Mouse (Mus musculus): ENCODE data around the gene Bcdin3d.
"Not testable (repeated sequence)": the region's sequence is repeated elsewhere in the genome, so short reads cannot be mapped to it uniquely, and the experiment has no call there.

The Bcdin3d gene

GRCm38 (mm10) chr15:99472972-99473371 is 1.6 kb downstream of the Bcdin3d start:
- no peak for DNase-seq (ENCODE audit: low spot score)

- no peak for DNase-seq (ENCODE audit: low spot score)
Observed at GRCm38 (mm10) chr15:99471677-99472063, 2.9 kb downstream of the Bcdin3d start.

GRCm38 (mm10) chr15:99470971-99471676 is 3.4 kb downstream of the Bcdin3d start:
- peak; percentile 70 for DNase-seq (ENCODE audit: low spot score)

GRCm38 (mm10) chr15:99470224-99470761 is 4.2 kb downstream of the Bcdin3d start:
- no peak for DNase-seq (ENCODE audit: low spot score)

GRCm38 (mm10) chr15:99469736-99470135 is 4.8 kb downstream of the Bcdin3d start:
- DNase-seq (ENCODE audit: low spot score): no peak

GRCm38 (mm10) chr15:99469067-99469466 is 5.5 kb downstream of the Bcdin3d start:
- DNase-seq (ENCODE audit: low spot score): peak; percentile 84

GRCm38 (mm10) chr15:99463194-99463593 is 11.3 kb downstream of the Bcdin3d start:
- DNase-seq (ENCODE audit: low spot score): no peak

- peak; percentile 95 for DNase-seq (ENCODE audit: low spot score)
Observed at GRCm38 (mm10) chr15:99457606-99458401, 16.7 kb downstream of the Bcdin3d start, which contains the start of gene Nckap5l. TSS of gene Nckap5l (minus strand) at chr15:99457748.

GRCm38 (mm10) chr15:99456963-99457605 is 17.4 kb downstream of the Bcdin3d start:
- DNase-seq (ENCODE audit: low spot score): peak; percentile 74

GRCm38 (mm10) chr15:99456338-99456962 is 18.1 kb downstream of the Bcdin3d start:
- DNase-seq (ENCODE audit: low spot score): no peak

GRCm38 (mm10) chr15:99455415-99455814 is 19.1 kb downstream of the Bcdin3d start:
- no peak for DNase-seq (ENCODE audit: low spot score)

GRCm38 (mm10) chr15:99454585-99455279 is 19.8 kb downstream of the Bcdin3d start:
- DNase-seq (ENCODE audit: low spot score): no peak

GRCm38 (mm10) chr15:99453153-99453900 is 21.2 kb downstream of the Bcdin3d start:
- no peak for DNase-seq (ENCODE audit: low spot score)

- no peak for DNase-seq (ENCODE audit: low spot score)
Observed at GRCm38 (mm10) chr15:99449751-99450280, 24.7 kb downstream of the Bcdin3d start.

- DNase-seq (ENCODE audit: low spot score): no peak
Observed at GRCm38 (mm10) chr15:99449131-99449750, 25.3 kb downstream of the Bcdin3d start.

- DNase-seq (ENCODE audit: low spot score): not testable (repeated sequence)
Observed at GRCm38 (mm10) chr15:99446136-99446535, 28.4 kb downstream of the Bcdin3d start.

- no peak for DNase-seq (ENCODE audit: low spot score)
Observed at GRCm38 (mm10) chr15:99445567-99445966, 29.0 kb downstream of the Bcdin3d start.

- no peak for DNase-seq (ENCODE audit: low spot score)
Observed at GRCm38 (mm10) chr15:99442358-99442757, 32.2 kb downstream of the Bcdin3d start.

- no peak for DNase-seq (ENCODE audit: low spot score)
Observed at GRCm38 (mm10) chr15:99440816-99441457, 33.6 kb downstream of the Bcdin3d start.

Measured in embryo, embryonic 10.5 days (tissue).